Mouse (Mus musculus) stomach, postnatal 0 days (tissue): ENCODE results near the gene Gm21972.

Experiments
- CTCF ChIP-seq: IDR thresholded peaks from 2 replicates; pipeline ENCODE4 v1.5.1; 2016; ENCODE audit warnings: antibody characterized with exemption, low read depth, mild to moderate bottlenecking, moderate library complexity
- EP300 ChIP-seq: optimal IDR thresholded peaks from 2 replicates; pipeline ENCODE3; 2016; ENCODE audit warnings: antibody characterized with exemption

DNA sequence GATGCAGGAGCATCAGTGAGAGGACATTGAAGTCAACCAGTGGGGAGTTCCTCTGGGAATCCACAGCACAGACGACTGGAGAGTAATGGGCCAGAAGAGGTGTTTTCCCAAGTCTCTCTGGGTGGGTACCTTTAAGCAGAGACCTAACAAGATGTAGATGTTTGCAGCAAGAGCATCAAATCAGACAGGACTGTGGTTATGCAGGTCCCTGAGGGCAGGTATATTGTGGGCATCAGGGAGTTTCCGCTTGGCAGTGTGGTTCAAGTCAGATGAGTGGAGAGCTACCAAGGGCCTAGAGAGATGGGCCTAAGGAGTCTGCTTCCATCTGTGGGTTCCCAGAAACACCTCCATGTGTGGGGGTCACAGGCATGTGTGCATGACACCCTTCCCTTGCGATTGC is 22.6 kb downstream of the Gm21972 start:
- TF ChIP-seq CTCF (no peak), EP300 (no peak)
